In the genomic region with DNA sequence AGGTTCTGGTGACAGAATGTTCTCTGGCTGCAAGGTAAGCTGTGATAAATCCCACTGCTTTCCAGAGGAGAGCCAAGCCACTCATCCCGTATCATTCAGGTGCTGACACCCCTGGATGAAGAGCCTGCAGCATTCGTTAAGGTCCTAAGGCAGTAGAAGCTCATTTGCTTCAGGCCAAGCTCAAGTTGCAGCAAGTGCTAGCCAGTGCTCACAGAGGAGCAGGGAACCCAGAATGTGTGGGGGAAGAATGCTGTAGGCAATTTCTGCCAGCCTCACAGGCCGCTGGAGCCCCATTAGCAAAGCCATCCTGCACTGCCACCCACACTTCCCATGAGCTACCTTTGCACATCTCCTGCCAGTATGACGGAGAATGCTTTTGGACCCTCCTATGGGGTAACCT, we compare ENCODE assay signal across 17 mouse cellular contexts.
DNase-seq lines count a peak whose midpoint lies in the region; ATAC-seq and TF ChIP-seq lines count a peak whose summit lies in the region.
"Had no signal": no experiment of that assay in that cellular context is flagged by ENCODE, and none has a peak within 500 bp of the region (broad histone marks: within the 10 kb centered on the region; RNA-seq: fewer than 3 reads in every experiment).

No protein-coding gene starts in this region.

- 0 out of 2 replicates have a peak overlapping the region, but pooled peaks have one; percentile 39 for H3K27ac ChIP-seq in midbrain, embryonic 12.5 days (replicated peaks)
- 0 out of 2 replicates have a peak overlapping the region, but pooled peaks have one; percentile 7 for H3K27ac ChIP-seq in olfactory bulb, adult 2 months (ENCODE audit: insufficient read depth, low read depth, low read length)
- H3K27ac ChIP-seq: embryonic facial prominence, embryonic 12.5 days; limb, embryonic 13.5 days; liver, embryonic 14.5 days had no signal

- H3K4me3 ChIP-seq in midbrain, embryonic 12.5 days = no peak overlapping the region
- H3K4me3 ChIP-seq in olfactory bulb, adult 2 months (ENCODE audit: insufficient read depth, low read depth, low read length) = no peak overlapping the region
- H3K4me3 ChIP-seq: embryonic facial prominence, embryonic 12.5 days; heart, embryonic 12.5 days; limb, embryonic 13.5 days; megakaryocyte, embryonic 14.5 days had no signal

- peak; percentile 50 to 51 for DNase-seq in frontal cortex, postnatal 36 days (ENCODE audit: low spot score in 2 of 2)
- DNase-seq in frontal cortex, postnatal 10 days (ENCODE audit: low spot score in 2 of 2) = no peak
- DNase-seq in left cerebral cortex, postnatal 36 days (ENCODE audit: low spot score in 2 of 2) = peak; percentile 49 to 52
- no peak for DNase-seq in left cerebral cortex, adult 8-10 months (ENCODE audit: low spot score in 2 of 2)
- DNase-seq in adrenal gland, adult 8-10 months = no peak
- DNase-seq: adrenal gland, postnatal 14 days; B cell, adult 2 months; cerebellum, adult 18-20 months; kidney, adult 2 months; kidney, postnatal 14 days had no signal

- peaks cover 1% of the 10 kb centered on the region for H3K9me3 ChIP-seq in midbrain, embryonic 12.5 days
- H3K9me3 ChIP-seq: embryonic facial prominence, embryonic 12.5 days; heart, embryonic 12.5 days; limb, embryonic 13.5 days had no signal

- H3K9ac ChIP-seq in midbrain, embryonic 12.5 days (replicated peaks) = no peak overlapping the region
- H3K9ac ChIP-seq: embryonic facial prominence, embryonic 12.5 days; heart, embryonic 12.5 days; limb, embryonic 13.5 days; liver, embryonic 14.5 days had no signal

- WGBS in midbrain, embryonic 12.5 days = 88% methylated on average over 4 of the region's 4 CpGs
- WGBS in olfactory bulb, adult 2 months = 67% methylated on average over 4 of the region's 4 CpGs

- H3K36me3 ChIP-seq in midbrain, embryonic 12.5 days = peaks cover 71% of the 10 kb centered on the region
- H3K36me3 ChIP-seq: embryonic facial prominence, embryonic 12.5 days; heart, embryonic 12.5 days; limb, embryonic 13.5 days had no signal

- peaks cover 46% of the 10 kb centered on the region for H3K4me1 ChIP-seq in midbrain, embryonic 12.5 days
- peaks cover 23% of the 10 kb centered on the region for H3K4me1 ChIP-seq in olfactory bulb, adult 2 months (ENCODE audit: control insufficient read depth, insufficient read depth, low read length)
- H3K4me1 ChIP-seq: megakaryocyte, embryonic 14.5 days had no signal

- H3K27me3 ChIP-seq in midbrain, embryonic 12.5 days = no peaks in the 10 kb centered on the region
- H3K27me3 ChIP-seq: embryonic facial prominence, embryonic 12.5 days; limb, embryonic 13.5 days; megakaryocyte, embryonic 14.5 days had no signal

- no peak for TF ChIP-seq POLR2A in olfactory bulb, adult 2 months (IDR thresholded peaks at IDR 0.05; ENCODE audit: insufficient read depth, low read depth, low read length)

- no peak for TF ChIP-seq CTCF in olfactory bulb, adult 2 months (IDR thresholded peaks at IDR 0.05; ENCODE audit: insufficient read depth, low read depth, low read length)

- intact Hi-C loops in left cerebral cortex, postnatal 36 days (cut with DNase I) = no loop called here

- no peak for ATAC-seq in midbrain, embryonic 12.5 days (ENCODE audit: low FRiP score, low read depth)

- no peak overlapping the region for H3K4me2 ChIP-seq in midbrain, embryonic 12.5 days (replicated peaks)
- H3K4me2 ChIP-seq: embryonic facial prominence, embryonic 12.5 days; heart, embryonic 12.5 days; limb, embryonic 13.5 days had no signal

Comparison
In these comparisons a context has a peak if more than half of its experiments do, and no peak if none do; other contexts are left out.
1. DNase-seq: peak in frontal cortex, postnatal 36 days (2 of 2) and left cerebral cortex, postnatal 36 days (2 of 2); none in frontal cortex, postnatal 10 days (0 of 2), left cerebral cortex, adult 8-10 months (0 of 2) and adrenal gland, adult 8-10 months (single experiment).